Mouse (Mus musculus): Measurements from ENCODE around the gene Rnf43. TPM values are rescaled to one million over a fixed set of nuclear protein-coding genes. Genes with fewer than 3 reads are reported as not detected.

The Rnf43 gene
- polyA plus RNA-seq, 1 experiment from 2014 or later, result 0.92 TPM

DNA sequence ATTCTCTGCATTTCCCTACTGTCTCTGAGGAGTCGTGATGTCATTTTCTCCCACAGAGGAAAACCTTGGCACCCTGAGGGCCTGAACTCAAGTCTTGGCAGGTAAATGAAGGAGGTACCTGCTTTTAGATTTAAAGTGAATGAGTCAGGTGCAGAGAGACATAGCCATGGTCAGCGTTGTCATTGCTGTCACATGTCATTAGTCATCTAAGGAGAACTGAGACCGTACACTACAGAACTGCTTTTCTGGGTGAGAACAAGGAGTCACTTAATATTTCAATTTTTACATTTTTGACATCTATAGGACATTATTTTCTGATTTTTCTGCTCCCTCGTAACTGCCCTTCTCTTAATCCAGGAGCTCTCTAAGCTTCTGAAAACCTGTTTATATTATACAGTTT is 16.0 kb downstream of the Rnf43 start:
- Histone ChIP-seq H3K36me3 (no peaks in the 10 kb centered on the region), H3K4me1 (peaks cover 5% of the 10 kb centered on the region; the same call in 1 of the 2 replicates), H3K27me3 (no peaks in the 10 kb centered on the region), H3K9me3 (no peaks in the 10 kb centered on the region), H3K4me3 (no peak overlapping the region), H3K4me2 (replicated peaks) (no peak overlapping the region), H3K9ac (replicated peaks) (no peak overlapping the region), H3K27ac (replicated peaks) (no peak overlapping the region)
- 87% methylated on average over 4 of the region's 4 CpGs for WGBS
- ATAC-seq (replicated peaks), result no peak

GRCm38 (mm10) chr11:87678976-87679375 is 16.5 kb downstream of the Rnf43 start:
- peaks cover 5% of the 10 kb centered on the region; the same call in 1 of the 2 replicates for H3K4me1 ChIP-seq
- WGBS, result 92% methylated on average over 7 of the region's 7 CpGs
- H3K9ac ChIP-seq (replicated peaks), result no peak overlapping the region
- H3K4me2 ChIP-seq (replicated peaks), result no peak overlapping the region
- H3K36me3 ChIP-seq, result no peaks in the 10 kb centered on the region
- no peak for ATAC-seq (replicated peaks)
- H3K27ac ChIP-seq (replicated peaks), result no peak overlapping the region
- no peak overlapping the region for H3K4me3 ChIP-seq
- no peaks in the 10 kb centered on the region for H3K9me3 ChIP-seq
- no peaks in the 10 kb centered on the region for H3K27me3 ChIP-seq

DNA sequence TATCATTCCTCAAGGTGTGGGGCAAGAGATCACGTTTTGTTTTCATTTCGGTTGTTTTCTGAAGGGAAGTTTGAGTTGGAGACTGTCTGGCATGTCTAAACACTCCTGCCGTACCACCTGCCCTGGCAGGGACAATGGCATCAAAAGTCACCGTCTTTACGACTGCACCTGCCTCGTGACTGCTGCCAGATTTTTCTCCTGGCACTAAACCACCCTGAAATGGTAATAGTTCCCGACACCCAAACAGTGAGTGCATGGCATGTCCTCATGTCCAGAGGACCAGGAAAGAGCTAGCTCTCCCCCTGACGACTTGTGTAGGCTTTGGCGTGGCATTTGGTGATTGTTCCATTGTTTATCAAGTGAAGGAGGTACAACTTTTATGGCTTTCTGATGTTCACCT is 18.3 kb downstream of the Rnf43 start:
- 88% methylated on average over 9 of the region's 9 CpGs for WGBS
- peaks cover 5% of the 10 kb centered on the region; the same call in 1 of the 2 replicates for H3K4me1 ChIP-seq
- no peak for ATAC-seq (replicated peaks)
- no peaks in the 10 kb centered on the region for H3K36me3 ChIP-seq
- H3K27ac ChIP-seq (replicated peaks), result no peak overlapping the region
- no peak overlapping the region for H3K9ac ChIP-seq (replicated peaks)
- no peak overlapping the region for H3K4me3 ChIP-seq
- no peaks in the 10 kb centered on the region for H3K9me3 ChIP-seq
- H3K4me2 ChIP-seq (replicated peaks), result no peak overlapping the region
- H3K27me3 ChIP-seq, result no peaks in the 10 kb centered on the region

DNA sequence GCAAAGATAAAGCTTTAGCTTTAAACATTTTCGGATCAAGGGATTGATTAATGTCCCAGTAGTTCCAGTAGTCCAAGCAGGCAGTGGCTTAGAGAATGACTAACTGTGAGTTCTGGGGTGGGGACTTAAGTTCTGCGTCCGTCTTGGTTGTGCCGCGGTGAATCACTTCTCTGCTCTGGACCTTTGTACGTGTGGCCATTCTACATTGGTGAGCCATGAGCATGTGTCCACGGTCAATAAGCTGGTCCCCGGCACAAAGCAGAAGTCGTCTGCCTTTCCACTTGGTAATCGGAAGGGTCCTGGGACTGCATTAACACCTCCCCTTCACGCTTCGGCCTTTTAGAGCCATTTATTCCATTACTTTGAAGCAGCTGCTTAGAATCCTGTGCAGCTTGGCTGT is 19.6 kb downstream of the Rnf43 start:
- no peak overlapping the region for H3K9ac ChIP-seq (replicated peaks)
- H3K4me2 ChIP-seq (replicated peaks), result no peak overlapping the region
- H3K27me3 ChIP-seq, result no peaks in the 10 kb centered on the region
- H3K36me3 ChIP-seq, result no peaks in the 10 kb centered on the region
- H3K4me3 ChIP-seq, result no peak overlapping the region
- H3K27ac ChIP-seq (replicated peaks), result no peak overlapping the region
- H3K4me1 ChIP-seq, result peaks cover 5% of the 10 kb centered on the region; the same call in 1 of the 2 replicates
- ATAC-seq (replicated peaks), result no peak
- H3K9me3 ChIP-seq, result no peaks in the 10 kb centered on the region
- 93% methylated on average over 12 of the region's 12 CpGs for WGBS

GRCm38 (mm10) chr11:87682838-87683571 is 20.5 kb downstream of the Rnf43 start:
- no peak overlapping the region for H3K9ac ChIP-seq (replicated peaks)
- H3K4me2 ChIP-seq (replicated peaks), result no peak overlapping the region
- no peaks in the 10 kb centered on the region for H3K9me3 ChIP-seq
- 39% methylated on average over 13 of the region's 13 CpGs for WGBS
- no peaks in the 10 kb centered on the region for H3K36me3 ChIP-seq
- H3K4me1 ChIP-seq, result peaks cover 5% of the 10 kb centered on the region; the same call in 1 of the 2 replicates
- H3K27me3 ChIP-seq, result no peaks in the 10 kb centered on the region
- H3K27ac ChIP-seq (replicated peaks), result no peak overlapping the region
- ATAC-seq (replicated peaks), result no peak
- H3K4me3 ChIP-seq, result no peak overlapping the region

- 59% methylated on average over 7 of the region's 7 CpGs for WGBS
- H3K9me3 ChIP-seq, result no peaks in the 10 kb centered on the region
- peaks cover 15% of the 10 kb centered on the region for H3K4me1 ChIP-seq
- H3K9ac ChIP-seq (replicated peaks), result no peak overlapping the region
- no peak overlapping the region for H3K4me2 ChIP-seq (replicated peaks)
- H3K27ac ChIP-seq (replicated peaks), result no peak overlapping the region; the same call in 1 of the 2 replicates
- H3K27me3 ChIP-seq, result no peaks in the 10 kb centered on the region
- no peak for ATAC-seq (replicated peaks)
- H3K36me3 ChIP-seq, result no peaks in the 10 kb centered on the region
- H3K4me3 ChIP-seq, result no peak overlapping the region
Measured at GRCm38 (mm10) chr11:87686407-87686806, 23.9 kb downstream of the Rnf43 start.

- Histone ChIP-seq H3K4me1 (peaks cover 15% of the 10 kb centered on the region), H3K36me3 (no peaks in the 10 kb centered on the region), H3K9ac (replicated peaks) (no peak overlapping the region), H3K27me3 (no peaks in the 10 kb centered on the region), H3K4me3 (no peak overlapping the region), H3K4me2 (replicated peaks) (no peak overlapping the region), H3K27ac (replicated peaks) (no peak overlapping the region), H3K9me3 (no peaks in the 10 kb centered on the region)
- no peak for ATAC-seq (replicated peaks)
- 73% methylated on average over 15 of the region's 15 CpGs for WGBS
Measured at GRCm38 (mm10) chr11:87687246-87688225, 25.0 kb downstream of the Rnf43 start.

GRCm38 (mm10) chr11:87688478-87689203 is 26.1 kb downstream of the Rnf43 start:
- WGBS, result 89% methylated on average over 11 of the region's 11 CpGs
- Histone ChIP-seq H3K4me3 (no peak overlapping the region), H3K4me2 (replicated peaks) (no peak overlapping the region), H3K4me1 (peaks cover 11% of the 10 kb centered on the region), H3K9ac (replicated peaks) (no peak overlapping the region), H3K27me3 (no peaks in the 10 kb centered on the region), H3K9me3 (no peaks in the 10 kb centered on the region), H3K27ac (replicated peaks) (no peak overlapping the region), H3K36me3 (no peaks in the 10 kb centered on the region)
- ATAC-seq (replicated peaks), result no peak

GRCm38 (mm10) chr11:87689402-87689808 is 26.9 kb downstream of the Rnf43 start:
- Histone ChIP-seq H3K27me3 (no peaks in the 10 kb centered on the region), H3K27ac (replicated peaks) (peak overlapping the region; percentile 31; the same call in 1 of the 2 replicates), H3K4me1 (peaks cover 11% of the 10 kb centered on the region), H3K4me3 (no peak overlapping the region), H3K36me3 (no peaks in the 10 kb centered on the region), H3K4me2 (replicated peaks) (no peak overlapping the region), H3K9ac (replicated peaks) (no peak overlapping the region), H3K9me3 (no peaks in the 10 kb centered on the region)
- ATAC-seq (replicated peaks), result no peak
- 7% methylated on average over 7 of the region's 7 CpGs for WGBS

- no peaks in the 10 kb centered on the region for H3K27me3 ChIP-seq
- no peak for ATAC-seq (replicated peaks)
- no peaks in the 10 kb centered on the region for H3K36me3 ChIP-seq
- H3K27ac ChIP-seq (replicated peaks), result peak overlapping the region; percentile 31
- no peak overlapping the region for H3K4me3 ChIP-seq
- WGBS, result 72% methylated on average over 16 of the region's 16 CpGs
- H3K4me1 ChIP-seq, result peaks cover 11% of the 10 kb centered on the region
- no peaks in the 10 kb centered on the region for H3K9me3 ChIP-seq
- no peak overlapping the region for H3K4me2 ChIP-seq (replicated peaks)
- H3K9ac ChIP-seq (replicated peaks), result no peak overlapping the region
Measured at GRCm38 (mm10) chr11:87690054-87690740, 27.7 kb downstream of the Rnf43 start.

DNA sequence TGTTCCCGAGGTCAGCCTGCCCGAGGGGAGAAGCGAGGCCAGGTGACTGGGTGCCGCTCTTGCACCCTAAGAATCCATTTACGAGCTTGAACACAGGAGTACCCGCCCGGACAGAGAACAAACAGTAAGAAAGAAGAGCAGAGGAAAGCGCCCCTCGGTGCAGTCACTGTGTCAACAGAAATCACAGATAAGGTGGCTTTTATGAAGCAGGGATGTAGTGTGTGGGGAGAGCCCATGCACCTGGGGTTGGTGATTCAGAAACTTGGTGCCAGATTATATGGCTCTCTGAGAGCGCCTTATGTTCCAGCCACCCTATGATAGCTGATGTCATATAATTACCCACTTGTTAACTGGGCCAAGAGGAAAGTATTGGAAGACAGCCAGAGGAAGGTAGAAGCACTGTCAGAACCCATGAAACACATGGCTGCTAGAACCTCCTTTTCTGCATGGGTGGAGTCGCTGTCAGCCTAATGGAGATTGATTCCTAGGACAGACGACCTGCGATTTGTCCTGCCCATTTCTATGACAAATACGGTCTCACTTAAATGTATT is 34.7 kb downstream of the Rnf43 start:
- Histone ChIP-seq H3K4me3 (no peak overlapping the region), H3K27ac (replicated peaks) (no peak overlapping the region), H3K9me3 (no peaks in the 10 kb centered on the region), H3K27me3 (no peaks in the 10 kb centered on the region), H3K36me3 (no peaks in the 10 kb centered on the region), H3K4me2 (replicated peaks) (no peak overlapping the region), H3K4me1 (no peaks in the 10 kb centered on the region), H3K9ac (replicated peaks) (no peak overlapping the region)
- ATAC-seq (replicated peaks), result no peak
- 89% methylated on average over 14 of the region's 14 CpGs for WGBS
